Mouse (Mus musculus) forebrain, embryonic 16.5 days (tissue): ENCODE results near the gene Wdr61. TPM values are rescaled to one million over a fixed set of nuclear protein-coding genes. Genes with fewer than 3 reads are reported as not detected.
A peak's percentile ranks its signal among the peaks of the same experiment; 100 is the strongest.

Source experiments
- ATAC-seq: fragments of 200-750 bp; cut with Nextera tagmentation; 2 replicates; pipeline ENCODE4 v1.8.0; 2017; ENCODE audit warnings: mild to moderate bottlenecking, moderate library complexity
- H3K27ac ChIP-seq: fragments of 300-500 bp; sonication (generic); 2 replicates; pipeline ENCODE4 v1.5.1; 2014; ENCODE audit warnings: low read length, control low read depth
- H3K27me3 ChIP-seq: fragments of 300-500 bp; sonication (generic); replicated peaks from 2 replicates; pipeline ENCODE4 v1.6.1; 2014; ENCODE audit warnings: low read length; ENCODE audit not compliant: control insufficient read depth, insufficient read depth
- H3K36me3 ChIP-seq: fragments of 300-500 bp; sonication (generic); 2 replicates; pipeline ENCODE4 v1.6.1; 2014; ENCODE audit not compliant: control insufficient read depth, insufficient read depth
- H3K4me1 ChIP-seq: fragments of 300-500 bp; sonication (generic); replicated peaks from 2 replicates; pipeline ENCODE4 v1.6.1; 2014; ENCODE audit warnings: low read length; ENCODE audit not compliant: control insufficient read depth, insufficient read depth
- H3K4me2 ChIP-seq: fragments of 300-500 bp; sonication (generic); 2 replicates; pipeline ENCODE4 v1.6.1; 2014; ENCODE audit warnings: mild to moderate bottlenecking, low read length, control low read depth
- H3K4me3 ChIP-seq: fragments of 300-500 bp; sonication (generic); replicated peaks from 2 replicates; pipeline ENCODE4 v1.5.1; 2014; ENCODE audit warnings: mild to moderate bottlenecking, low read length, control low read depth
- H3K9ac ChIP-seq: fragments of 300-500 bp; sonication (generic); replicated peaks from 2 replicates; pipeline ENCODE4 v1.6.1; 2014; ENCODE audit warnings: low read depth, low read length, control low read depth
- H3K9me3 ChIP-seq: fragments of 300-500 bp; sonication (generic); 2 replicates; pipeline ENCODE4 v1.6.1; 2016; ENCODE audit warnings: low read length; ENCODE audit not compliant: control insufficient read depth
- WGBS: fragments of 180-500 bp; shearing (Covaris S2); extraction: QIAGEN DNeasy Blood & Tissue Kit; methylation state at CpG from one replicate; pipeline ENCODE4 v1.1.7; 2014; 5-methylcytosine and 5-hydroxymethylcytosine counted together
- polyA plus RNA-seq: library from polyadenylated mRNA; unstranded; fragments of >200 nt; fragmentation: Nextera tagmentation; extraction: Ambion mirVana; gene quantifications from 2 replicates; pipeline ENCODE4 v1.2.1, GENCODE M21; 2015

Gene Wdr61
- polyA plus RNA-seq, 1 experiment from 2014 or later = 115 TPM

DNA sequence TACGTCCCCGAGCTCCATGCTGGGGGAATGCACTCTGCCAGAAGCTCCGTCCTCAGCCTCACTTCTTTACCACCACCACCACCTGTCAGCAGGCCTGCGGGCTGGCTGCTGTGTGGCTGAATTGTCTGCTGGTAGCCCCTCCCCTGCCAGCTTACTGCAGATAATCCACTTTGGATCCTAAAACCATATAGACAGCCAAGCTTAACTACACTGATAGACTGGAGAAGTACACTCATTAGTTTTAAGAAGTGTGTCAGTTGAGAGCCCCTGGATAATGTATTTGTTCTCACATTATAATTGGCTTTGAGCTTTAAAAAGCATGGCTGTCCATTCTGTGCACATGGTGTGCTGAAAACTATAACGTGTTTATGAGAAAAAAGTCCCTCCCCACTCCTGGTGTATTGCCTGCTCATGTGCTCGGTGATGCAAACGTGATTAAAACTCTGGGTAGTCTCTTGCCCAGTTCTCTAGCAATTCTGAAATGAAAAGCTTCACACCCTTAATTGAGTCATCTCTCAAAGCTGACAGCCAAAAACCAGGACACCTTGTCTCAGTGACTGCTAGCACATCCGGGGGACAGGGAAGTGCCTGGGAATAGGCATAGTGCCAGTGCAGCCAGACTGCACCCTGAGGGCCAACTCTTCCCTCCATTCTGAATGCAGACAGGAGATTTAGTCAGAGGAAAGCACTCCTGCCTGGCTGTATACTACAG, 26.9 kb downstream of the Wdr61 start:
- H3K9ac ChIP-seq = no peak overlapping the region
- H3K27ac ChIP-seq = peak overlapping the region; percentile 48
- H3K4me3 ChIP-seq = no peak overlapping the region
- no peaks in the 10 kb centered on the region for H3K9me3 ChIP-seq
- 17% methylated on average over 8 of the region's 8 CpGs for WGBS
- peak; percentile 83 for ATAC-seq
- peaks cover 3% of the 10 kb centered on the region; the same call in 1 of the 2 replicates for H3K36me3 ChIP-seq
- H3K4me1 ChIP-seq = peaks cover 7% of the 10 kb centered on the region; the same call in 1 of the 2 replicates
- H3K27me3 ChIP-seq = no peaks in the 10 kb centered on the region
- no peak overlapping the region for H3K4me2 ChIP-seq

DNA sequence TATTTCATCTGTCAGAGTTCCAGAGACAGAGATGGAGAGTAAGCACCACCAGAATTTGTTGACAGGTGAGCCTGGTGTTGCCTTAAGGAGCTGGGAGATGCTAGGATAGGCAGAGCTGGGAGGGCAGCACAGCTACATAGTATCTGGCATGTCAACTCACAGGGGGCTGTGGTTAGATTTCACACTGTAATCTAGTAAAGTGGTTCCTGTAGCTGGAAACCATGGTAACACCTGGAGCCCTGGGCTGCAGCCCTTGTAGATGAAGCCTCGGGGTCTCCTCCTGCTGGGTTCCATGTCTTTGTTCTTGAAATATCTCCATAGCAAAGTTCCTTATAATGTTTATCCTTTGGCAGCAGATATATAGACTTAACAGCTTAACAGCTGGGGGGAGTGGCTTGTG, 28.8 kb downstream of the Wdr61 start:
- Histone ChIP-seq H3K27me3 (no peaks in the 10 kb centered on the region), H3K4me2 (no peak overlapping the region), H3K9me3 (no peaks in the 10 kb centered on the region), H3K36me3 (peaks cover under 1% of the 10 kb centered on the region; the same call in 1 of the 2 replicates), H3K9ac (no peak overlapping the region), H3K27ac (no peak overlapping the region), H3K4me1 (peaks cover 7% of the 10 kb centered on the region; the same call in 1 of the 2 replicates), H3K4me3 (no peak overlapping the region)
- ATAC-seq = no peak
- WGBS = 88% methylated on average over 1 of the region's 1 CpGs

DNA sequence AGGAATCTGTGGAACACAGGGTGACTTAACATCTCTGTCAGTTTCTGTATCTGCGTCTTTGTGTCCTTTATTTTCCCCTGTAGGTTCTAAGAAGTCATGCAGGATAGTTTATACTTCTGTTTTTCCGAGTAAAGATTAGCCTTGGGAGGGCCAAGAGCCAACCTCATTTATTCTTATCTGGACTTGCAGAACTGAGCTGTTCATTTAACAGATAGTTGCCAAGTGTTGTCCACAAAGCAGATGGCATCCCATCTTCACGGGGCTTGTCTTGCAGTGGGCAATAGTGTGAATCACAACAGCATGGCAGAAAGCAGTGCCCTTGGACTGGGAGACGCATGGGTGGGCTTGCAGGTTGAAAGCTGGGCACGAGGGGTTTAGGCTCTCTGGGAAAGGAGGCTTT, 30.0 kb downstream of the Wdr61 start:
- Histone ChIP-seq H3K4me2 (no peak overlapping the region), H3K4me1 (peaks cover 14% of the 10 kb centered on the region), H3K27me3 (no peaks in the 10 kb centered on the region), H3K9me3 (no peaks in the 10 kb centered on the region), H3K36me3 (no peaks in the 10 kb centered on the region), H3K27ac (no peak overlapping the region), H3K9ac (no peak overlapping the region), H3K4me3 (no peak overlapping the region)
- 69% methylated on average over 5 of the region's 5 CpGs for WGBS
- no peak for ATAC-seq

DNA sequence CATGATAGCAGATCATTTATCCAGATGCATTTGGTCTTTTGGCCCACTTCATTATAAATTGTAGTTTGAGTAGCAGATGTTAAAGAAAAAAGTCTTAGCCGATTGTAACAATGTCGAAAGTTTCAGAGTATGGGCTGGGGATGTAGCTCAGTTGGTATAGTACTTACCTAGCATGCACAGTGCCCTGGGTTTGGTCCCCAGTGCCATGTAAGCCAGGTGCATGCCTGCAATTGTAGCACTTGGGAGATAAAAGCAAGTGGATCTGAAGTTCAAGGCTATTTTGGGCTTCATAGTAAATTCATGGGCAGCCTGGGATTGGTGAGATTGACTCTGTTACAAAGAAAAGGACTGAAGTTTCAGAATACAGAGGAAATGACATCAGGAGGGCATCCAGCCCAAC, 31.7 kb downstream of the Wdr61 start:
- Histone ChIP-seq H3K4me2 (no peak overlapping the region), H3K36me3 (no peaks in the 10 kb centered on the region), H3K4me1 (peaks cover 14% of the 10 kb centered on the region), H3K9me3 (no peaks in the 10 kb centered on the region), H3K27ac (no peak overlapping the region), H3K4me3 (no peak overlapping the region), H3K27me3 (no peaks in the 10 kb centered on the region), H3K9ac (no peak overlapping the region)
- ATAC-seq = no peak
- WGBS = 76% methylated on average over 2 of the region's 2 CpGs

DNA sequence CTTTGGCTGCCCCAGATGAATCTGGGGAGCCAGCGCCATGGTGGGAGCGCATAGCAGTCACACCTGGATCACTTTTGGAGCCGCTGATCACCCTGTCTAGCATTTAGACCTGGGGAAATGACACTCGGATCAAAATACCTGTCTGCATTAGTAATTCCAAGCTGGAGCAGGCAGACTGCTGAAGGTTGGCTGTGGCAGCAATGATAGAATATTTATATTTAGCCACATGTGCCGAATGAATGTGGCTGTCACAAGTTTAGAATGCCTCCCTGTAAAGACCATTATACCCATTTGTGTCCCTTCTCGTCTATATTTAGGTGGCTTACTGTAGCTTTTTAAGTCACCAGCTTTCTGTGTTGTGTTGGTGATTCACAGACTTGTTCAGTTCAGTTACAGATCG, 33.6 kb downstream of the Wdr61 start:
- Histone ChIP-seq H3K9me3 (no peaks in the 10 kb centered on the region), H3K4me3 (no peak overlapping the region), H3K27ac (no peak overlapping the region), H3K27me3 (no peaks in the 10 kb centered on the region), H3K36me3 (no peaks in the 10 kb centered on the region), H3K4me1 (peaks cover 11% of the 10 kb centered on the region), H3K4me2 (no peak overlapping the region), H3K9ac (no peak overlapping the region)
- no peak for ATAC-seq
- WGBS = 83% methylated on average over 7 of the region's 7 CpGs

DNA sequence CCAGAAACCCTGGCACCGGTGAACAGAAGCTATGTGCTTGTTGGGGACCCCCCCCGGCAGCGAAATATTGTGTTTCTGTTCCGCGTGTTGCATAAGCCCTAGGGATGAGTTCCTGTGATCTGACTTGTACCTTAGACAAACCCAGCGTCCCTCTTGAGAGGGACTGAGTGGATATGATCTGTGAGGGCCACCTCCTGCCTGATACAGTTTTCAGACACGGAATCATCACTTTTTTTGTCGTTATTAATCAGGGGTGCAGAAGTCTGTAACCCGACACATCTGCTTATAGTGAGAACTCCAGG, 34.2 kb downstream of the Wdr61 start:
- 29% methylated on average over 9 of the region's 9 CpGs for WGBS
- H3K9ac ChIP-seq = peak overlapping the region; percentile 82
- H3K4me1 ChIP-seq = peaks cover 11% of the 10 kb centered on the region
- no peak overlapping the region for H3K27ac ChIP-seq
- H3K27me3 ChIP-seq = no peaks in the 10 kb centered on the region
- peak overlapping the region; percentile 66 for H3K4me2 ChIP-seq
- H3K4me3 ChIP-seq = peak overlapping the region; percentile 76
- ATAC-seq = 0 out of 2 replicates have a peak, but pooled peaks have one; percentile 18
- no peaks in the 10 kb centered on the region for H3K36me3 ChIP-seq
- no peaks in the 10 kb centered on the region for H3K9me3 ChIP-seq

DNA sequence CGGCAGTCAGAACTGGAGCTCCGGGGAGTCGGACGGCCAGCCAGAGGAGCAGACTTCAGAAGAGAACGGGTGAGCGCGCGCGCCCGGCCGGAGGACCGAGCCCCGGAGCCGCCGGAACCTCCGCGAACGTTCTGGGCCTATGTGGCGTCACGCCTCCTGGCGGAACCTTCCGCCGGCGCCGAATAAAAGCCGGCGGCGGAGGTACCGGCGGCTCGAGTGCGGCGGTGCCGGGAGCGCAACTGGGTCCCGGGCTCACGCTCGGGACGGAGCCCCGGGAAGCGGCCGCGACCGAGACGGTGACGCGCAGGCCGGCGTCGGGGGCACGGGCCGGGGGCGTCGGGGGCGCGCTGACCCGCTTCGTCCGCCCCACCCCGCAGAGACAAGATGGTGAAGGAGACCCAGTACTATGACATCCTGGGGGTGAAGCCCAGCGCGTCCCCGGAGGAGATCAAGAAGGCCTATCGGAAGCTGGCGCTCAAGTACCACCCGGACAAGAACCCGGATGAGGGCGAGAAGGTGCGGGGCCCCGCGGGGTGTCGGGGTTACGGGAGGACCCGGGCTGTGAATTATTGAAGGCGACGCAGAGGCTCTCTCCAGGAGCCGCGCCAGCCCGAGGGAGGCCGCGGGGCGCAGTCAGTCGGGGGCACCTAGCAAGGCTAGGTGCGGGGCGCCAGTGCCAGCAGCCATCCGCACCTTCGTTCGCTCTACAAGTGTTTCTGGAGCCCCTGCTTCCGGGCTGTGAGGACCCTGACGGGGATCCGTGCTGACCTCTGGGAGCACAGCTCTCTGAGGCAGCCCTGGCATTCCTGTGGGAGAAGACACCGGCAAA, 34.8 kb downstream of the Wdr61 start:
- H3K4me3 ChIP-seq = peak overlapping the region; percentile 76
- WGBS = under 1% methylated on average over 92 of the region's 92 CpGs

DNA sequence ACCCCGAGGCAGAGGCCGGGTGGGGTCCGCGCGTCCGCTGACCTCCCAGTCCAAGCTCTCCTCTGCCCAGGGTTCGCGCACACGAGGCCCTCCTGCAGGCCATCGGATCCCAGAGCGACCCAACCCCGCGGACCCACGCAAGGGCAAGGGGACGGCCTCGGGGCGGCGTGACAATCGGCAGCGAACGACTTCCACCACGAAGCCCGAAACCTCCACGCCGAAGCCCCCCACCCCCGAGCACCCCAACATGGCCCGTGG, 35.3 kb downstream of the Wdr61 start:
- WGBS = 9% methylated on average over 27 of the region's 27 CpGs

More for the DNA sequence above, 34.8 kb downstream of the Wdr61 start:
- H3K36me3 ChIP-seq = no peaks in the 10 kb centered on the region
- peak; percentile 79 for ATAC-seq
- H3K9me3 ChIP-seq = no peaks in the 10 kb centered on the region
- H3K27ac ChIP-seq = no peak overlapping the region
- H3K4me2 ChIP-seq = peak overlapping the region; percentile 66
- peak overlapping the region; percentile 82 for H3K9ac ChIP-seq
- peaks cover 11% of the 10 kb centered on the region for H3K4me1 ChIP-seq
- no peaks in the 10 kb centered on the region for H3K27me3 ChIP-seq

DNA sequence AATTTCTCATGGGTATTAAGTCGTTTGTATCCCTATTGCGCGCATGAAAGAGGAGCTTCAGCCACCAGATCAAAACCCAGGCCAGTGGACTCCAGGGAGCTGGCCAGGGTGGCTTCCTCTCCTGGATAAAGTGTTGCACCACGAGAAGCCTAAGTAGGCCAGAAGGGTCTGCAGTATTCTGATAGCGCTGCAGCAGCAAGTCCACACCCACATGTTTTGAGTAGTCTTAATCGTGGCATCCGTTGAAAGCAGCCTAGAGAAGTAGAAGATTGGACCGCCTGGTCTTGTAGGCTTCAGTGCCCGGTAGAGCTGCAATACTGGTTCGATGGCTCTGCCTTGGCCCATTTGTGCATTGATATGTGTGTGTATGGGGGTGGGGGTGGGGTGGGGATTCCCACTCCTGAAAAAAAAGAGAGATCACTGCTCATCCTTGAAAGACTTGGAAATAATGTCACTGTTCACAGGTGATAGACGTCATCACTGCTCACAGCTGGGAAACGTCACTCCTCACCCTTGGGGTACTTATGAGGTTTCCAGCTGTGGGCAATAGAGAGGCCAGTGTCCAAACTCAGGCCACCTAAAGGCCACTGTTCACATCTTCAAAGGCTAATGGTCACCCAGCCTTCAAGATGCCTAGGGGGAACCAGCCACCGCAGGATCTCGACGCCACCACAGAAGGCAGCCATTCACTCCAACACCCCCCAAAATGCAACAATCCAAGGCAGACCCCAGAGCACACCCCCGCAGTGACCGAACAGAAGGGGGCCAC, 35.8 kb downstream of the Wdr61 start, which contains the start of gene Dnaja4:
Dnaja4 (plus strand) TSS at position 556 of the 769 bp plus-strand sequence.
- peak within 1 kb of the TSS; percentile 66 for H3K4me2 ChIP-seq
- H3K4me3 ChIP-seq = peak within 1 kb of the TSS; percentile 76
- no peaks in the 10 kb centered on the region for H3K9me3 ChIP-seq
- 71% methylated on average over 17 of the region's 17 CpGs for WGBS
- H3K27ac ChIP-seq = no peak within 1 kb of the TSS
- no peaks in the 10 kb centered on the region for H3K36me3 ChIP-seq
- peak within 1 kb of the TSS; percentile 82 for H3K9ac ChIP-seq
- H3K27me3 ChIP-seq = no peaks in the 10 kb centered on the region
- H3K4me1 ChIP-seq = peaks cover 11% of the 10 kb centered on the region
- ATAC-seq = no peak

More for the DNA sequence above, 35.3 kb downstream of the Wdr61 start:
- Histone ChIP-seq H3K4me3 (peak overlapping the region; percentile 76), H3K9ac (peak overlapping the region; percentile 82), H3K36me3 (no peaks in the 10 kb centered on the region), H3K9me3 (no peaks in the 10 kb centered on the region), H3K4me2 (peak overlapping the region; percentile 66), H3K27me3 (no peaks in the 10 kb centered on the region), H3K4me1 (peaks cover 11% of the 10 kb centered on the region), H3K27ac (no peak overlapping the region)
- no peak for ATAC-seq
